Mouse (Mus musculus) liver, adult 2 months (tissue): ENCODE results near the gene Crocc2.

Experiments used
- CTCF ChIP-seq: fragments of 200-500 bp; IDR thresholded peaks from 2 replicates; pipeline ENCODE4 v1.5.1; 2011; ENCODE audit warnings: low read depth, low read length, control low read depth
- POLR2A ChIP-seq: fragments of 200-500 bp; IDR thresholded peaks from 2 replicates; pipeline ENCODE4 v1.6.1; 2011; ENCODE audit warnings: low read length, control low read depth; ENCODE audit not compliant: insufficient read depth; ENCODE audit errors: extremely low read depth

DNA sequence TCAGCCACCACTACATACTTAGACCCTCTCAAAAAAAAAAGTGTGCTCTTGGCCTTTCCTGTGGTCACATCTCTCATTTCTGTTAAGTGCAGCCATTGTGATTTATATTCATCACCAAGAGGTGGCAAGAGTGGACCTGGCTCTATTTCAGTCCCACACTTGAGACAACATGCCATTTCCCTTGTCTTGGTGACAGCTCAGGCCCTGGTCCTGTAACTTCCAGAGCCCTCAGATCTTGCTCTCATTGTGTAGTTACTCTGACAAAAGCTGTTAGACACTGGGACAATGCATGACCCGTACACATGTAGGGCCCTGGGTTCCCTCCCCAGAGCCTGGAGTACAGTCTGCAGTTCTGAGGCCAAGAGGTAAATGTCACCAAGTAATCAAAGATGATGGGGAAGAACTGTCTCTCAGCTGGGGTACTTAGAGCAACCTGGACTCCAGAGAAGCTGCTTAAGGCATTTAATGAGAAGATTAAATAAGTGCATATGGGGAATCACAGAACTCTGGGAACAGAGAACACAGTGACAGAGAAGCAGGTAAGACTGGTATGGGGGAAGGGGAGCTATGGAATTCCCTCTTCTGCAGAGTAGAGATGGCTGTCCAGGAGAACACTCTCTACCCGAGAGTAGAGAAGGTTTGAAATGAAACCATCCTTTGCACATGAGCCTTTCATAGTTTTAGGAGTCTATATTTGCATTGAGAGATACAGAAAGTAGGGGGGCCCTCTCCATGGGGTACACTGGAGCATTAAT is 17.4 kb upstream of the Crocc2 start:
- no peak for TF ChIP-seq CTCF
- TF ChIP-seq POLR2A, result no peak
